8 mouse cellular contexts compared by ENCODE assay signal in genomic region chr7:65527071-65528007, GRCm38 (mm10). TPM values are rescaled to one million over a fixed set of nuclear protein-coding genes. Genes with fewer than 3 reads are reported as not detected.
A peak's percentile ranks its signal among the peaks of the same experiment; 100 is the strongest.
DNase-seq lines count a peak whose midpoint lies in the region; ATAC-seq and TF ChIP-seq lines count a peak whose summit lies in the region.

Gene Tjp1 (minus strand): TSS chr7:65527781.

- H3K27ac ChIP-seq in embryonic facial prominence, embryonic 14.5 days (replicated peaks; ENCODE audit: low read depth, low read length), result no peak within 1 kb of the TSS
- H3K27ac ChIP-seq in heart, embryonic 11.5 days (ENCODE audit: low read depth, low read length), result no peak within 1 kb of the TSS
- no peak within 1 kb of the TSS for H3K27ac ChIP-seq in small intestine, adult 2 months (ENCODE audit: insufficient read depth, low read depth, low read length)

- no peaks in the 10 kb centered on the region for H3K4me1 ChIP-seq in embryonic facial prominence, embryonic 14.5 days (ENCODE audit: control insufficient read depth, insufficient read depth, low read length)
- H3K4me1 ChIP-seq in heart, embryonic 11.5 days (ENCODE audit: control insufficient read depth, insufficient read depth, low read length), result no peaks in the 10 kb centered on the region
- H3K4me1 ChIP-seq in small intestine, adult 2 months (ENCODE audit: control insufficient read depth, insufficient read depth, insufficient read length, low read length), result peaks cover 2% of the 10 kb centered on the region; the same call in 1 of the 2 replicates

- H3K36me3 ChIP-seq in embryonic facial prominence, embryonic 14.5 days (ENCODE audit: control insufficient read depth, insufficient read depth, low read length), result no peaks in the 10 kb centered on the region
- no peaks in the 10 kb centered on the region for H3K36me3 ChIP-seq in heart, embryonic 11.5 days (ENCODE audit: control insufficient read depth, insufficient read depth, low read length)
- no peaks in the 10 kb centered on the region for H3K36me3 ChIP-seq in small intestine, adult 2 months (ENCODE audit: control insufficient read depth, insufficient read depth, low read length)

- WGBS in embryonic facial prominence, embryonic 14.5 days, result under 1% methylated on average over 58 of the region's 115 CpGs
- 1% methylated on average over 103 of the region's 115 CpGs for WGBS in heart, embryonic 11.5 days (ENCODE audit: insufficient replicate concordance)
- WGBS in small intestine, adult 2 months, result 3% methylated on average over 111 of the region's 115 CpGs

- no peaks in the 10 kb centered on the region for H3K9me3 ChIP-seq in embryonic facial prominence, embryonic 14.5 days (ENCODE audit: control insufficient read depth, low read length)
- H3K9me3 ChIP-seq in heart, embryonic 11.5 days (replicated peaks; ENCODE audit: control insufficient read depth, low read length), result no peaks in the 10 kb centered on the region

- no peak for TF ChIP-seq CTCF in small intestine, adult 2 months (IDR thresholded peaks at IDR 0.05; ENCODE audit: extremely low read depth, insufficient read length, insufficient replicate concordance, low read depth, low read length)

- peak within 1 kb of the TSS; percentile 59 for H3K9ac ChIP-seq in embryonic facial prominence, embryonic 14.5 days (ENCODE audit: low read depth, low read length)
- H3K9ac ChIP-seq in heart, embryonic 11.5 days (ENCODE audit: low read depth, low read length), result peak within 1 kb of the TSS; percentile 23

- no peak for TF ChIP-seq POLR2A in small intestine, adult 2 months (IDR thresholded peaks at IDR 0.05; ENCODE audit: low read depth, low read length)

- peak; percentile 27 for DNase-seq in ES-CJ7 (ENCODE audit: low read depth, low spot score)
- peak; percentile 13 for DNase-seq in adrenal gland, postnatal 25 days
- DNase-seq in embryonic facial prominence, embryonic 14.5 days (ENCODE audit: low spot score), result peak; percentile 27
- DNase-seq in layer of hippocampus, adult 9-11 months, result peak; percentile 41
- peak; percentile 9 to 24 for DNase-seq in lung, postnatal 4 days
- DNase-seq in spleen, postnatal 14 days (ENCODE audit: low spot score in 2 of 2), result no peak

- H3K4me2 ChIP-seq in embryonic facial prominence, embryonic 14.5 days (ENCODE audit: low read depth, low read length), result peak within 1 kb of the TSS; percentile 99
- peak within 1 kb of the TSS; percentile 87 for H3K4me2 ChIP-seq in heart, embryonic 11.5 days

- H3K4me3 ChIP-seq in embryonic facial prominence, embryonic 14.5 days (ENCODE audit: low read depth, low read length), result peak within 1 kb of the TSS; percentile 61
- H3K4me3 ChIP-seq in heart, embryonic 11.5 days (ENCODE audit: low read depth, low read length), result peak within 1 kb of the TSS; percentile 51
- peak within 1 kb of the TSS; percentile 49 for H3K4me3 ChIP-seq in small intestine, adult 2 months (ENCODE audit: low read depth, low read length)

- ATAC-seq in embryonic facial prominence, embryonic 14.5 days (ENCODE audit: low read depth), result peak; percentile 71; the same call in 1 of the 2 replicates
- peak; percentile 18; the same call in 1 of the 2 replicates for ATAC-seq in heart, embryonic 11.5 days (replicated peaks; ENCODE audit: insufficient number of reproducible peaks, low FRiP score, low TSS enrichment)

- peaks cover 41% of the 10 kb centered on the region for H3K27me3 ChIP-seq in embryonic facial prominence, embryonic 14.5 days (replicated peaks; ENCODE audit: control insufficient read depth, insufficient read depth, low read length)
- H3K27me3 ChIP-seq in heart, embryonic 11.5 days (ENCODE audit: control insufficient read depth, insufficient read depth, low read length), result peaks cover 34% of the 10 kb centered on the region
- H3K27me3 ChIP-seq in small intestine, adult 2 months (ENCODE audit: control insufficient read depth, insufficient read depth, low read length), result peaks cover 16% of the 10 kb centered on the region

RNA-seq across cellular contexts. Expression of gene Tjp1, which starts in this region (rescaled TPM):
- 63.4 and 113 TPM in 2 replicates for total RNA-seq in adrenal gland, postnatal 25 days (2021)
- polyA plus RNA-seq in embryonic facial prominence, embryonic 14.5 days (2014; fragmentation: Nextera tagmentation; extraction: Ambion mirVana), result 18.2 and 22.3 TPM in 2 replicates
- polyA plus RNA-seq in heart, embryonic 11.5 days (2014; fragmentation: Nextera tagmentation; extraction: Ambion mirVana), result 13.3 and 32.3 TPM in 2 replicates
- 4.6 and 13.2 TPM in 2 replicates for polyA plus RNA-seq in small intestine, adult 2 months (2012; rRNA removed)

Comparison
In these comparisons a context has a peak if more than half of its experiments do, and no peak if none do; other contexts are left out.
1. DNase-seq: peak in ES-CJ7 (single experiment), adrenal gland, postnatal 25 days (single experiment), embryonic facial prominence, embryonic 14.5 days (single experiment), layer of hippocampus, adult 9-11 months (single experiment) and lung, postnatal 4 days (2 of 2); none in spleen, postnatal 14 days (0 of 2).
2. Peak in every context shown above with its lines, with median percentiles within 50 percentile points of each other: H3K4me3 ChIP-seq.